Mouse (Mus musculus): ENCODE measurements around the gene Fut2.

The Fut2 gene

GRCm38 (mm10) chr7:45605704-45606289 lies 60.4 kb downstream of the Fut2 start:
- DNase-seq (ENCODE audit: low spot score in 2 of 2): no peak

- DNase-seq (ENCODE audit: low spot score in 2 of 2): no peak
Observed at GRCm38 (mm10) chr7:45598960-45599879, 67.0 kb downstream of the Fut2 start.
